Mouse (Mus musculus) thymus, adult 2 months (tissue): ENCODE measurements around the gene Exoc3l4. TPM values are rescaled to one million over a fixed set of nuclear protein-coding genes. Genes with fewer than 3 reads are reported as not detected.

Experiments used
- DNase-seq: peaks from one replicate; pipeline ENCODE4 v3.0.0; 2021
- H3K27ac ChIP-seq: fragments of 200-500 bp; 2 replicates; pipeline ENCODE4 v1.5.1; 2012; ENCODE audit warnings: low read length, control low read depth; ENCODE audit not compliant: control insufficient read depth, insufficient read depth
- H3K27me3 ChIP-seq: fragments of 200-500 bp; 2 replicates; pipeline ENCODE4 v1.6.1; 2012; ENCODE audit warnings: mild to moderate bottlenecking, low read length, moderate library complexity, mixed read lengths; ENCODE audit not compliant: control insufficient read depth, insufficient read depth
- H3K36me3 ChIP-seq: fragments of 200-500 bp; 2 replicates; pipeline ENCODE4 v1.6.1; 2012; ENCODE audit warnings: mild to moderate bottlenecking, low read length, moderate library complexity; ENCODE audit not compliant: control insufficient read depth, insufficient read depth
- H3K4me1 ChIP-seq: fragments of 200-500 bp; replicated peaks from 2 replicates; pipeline ENCODE4 v1.6.1; 2012; ENCODE audit warnings: low read length; ENCODE audit not compliant: control insufficient read depth, insufficient read depth
- H3K4me3 ChIP-seq: fragments of 200-500 bp; 2 replicates; pipeline ENCODE4 v1.5.1; 2012; ENCODE audit warnings: mild to moderate bottlenecking, low read length, control low read depth, moderate library complexity; ENCODE audit not compliant: control insufficient read depth, insufficient read depth
- CTCF ChIP-seq: fragments of 200-500 bp; IDR thresholded peaks from 2 replicates; pipeline ENCODE4 v1.5.1; 2012; ENCODE audit warnings: mild to moderate bottlenecking, control low read depth, low read length, moderate library complexity, borderline replicate concordance; ENCODE audit not compliant: control insufficient read depth, poor library complexity, insufficient read depth; ENCODE audit errors: extremely low read depth
- POLR2A ChIP-seq: fragments of 200-500 bp; IDR thresholded peaks from 2 replicates; pipeline ENCODE4 v1.6.1; 2012; ENCODE audit warnings: mild to moderate bottlenecking, low read length, control low read depth, moderate library complexity; ENCODE audit not compliant: control insufficient read depth, poor library complexity, insufficient read depth; ENCODE audit errors: extremely low read depth
- WGBS: fragments of 180-500 bp; shearing (Covaris S2); methylation state at CpG from one replicate; pipeline ENCODE4 v1.1.7; 2018; 5-methylcytosine and 5-hydroxymethylcytosine counted together
- polyA plus RNA-seq: library from polyadenylated mRNA; depleted of rRNA; stranded (reverse); fragments of >200 nt; gene quantifications from 2 replicates; pipeline ENCODE4 v1.2.3, GENCODE M21; 2012; rRNA removed

The Exoc3l4 gene
- polyA plus RNA-seq: 31.0 and 41.5 TPM in 2 replicates

DNA sequence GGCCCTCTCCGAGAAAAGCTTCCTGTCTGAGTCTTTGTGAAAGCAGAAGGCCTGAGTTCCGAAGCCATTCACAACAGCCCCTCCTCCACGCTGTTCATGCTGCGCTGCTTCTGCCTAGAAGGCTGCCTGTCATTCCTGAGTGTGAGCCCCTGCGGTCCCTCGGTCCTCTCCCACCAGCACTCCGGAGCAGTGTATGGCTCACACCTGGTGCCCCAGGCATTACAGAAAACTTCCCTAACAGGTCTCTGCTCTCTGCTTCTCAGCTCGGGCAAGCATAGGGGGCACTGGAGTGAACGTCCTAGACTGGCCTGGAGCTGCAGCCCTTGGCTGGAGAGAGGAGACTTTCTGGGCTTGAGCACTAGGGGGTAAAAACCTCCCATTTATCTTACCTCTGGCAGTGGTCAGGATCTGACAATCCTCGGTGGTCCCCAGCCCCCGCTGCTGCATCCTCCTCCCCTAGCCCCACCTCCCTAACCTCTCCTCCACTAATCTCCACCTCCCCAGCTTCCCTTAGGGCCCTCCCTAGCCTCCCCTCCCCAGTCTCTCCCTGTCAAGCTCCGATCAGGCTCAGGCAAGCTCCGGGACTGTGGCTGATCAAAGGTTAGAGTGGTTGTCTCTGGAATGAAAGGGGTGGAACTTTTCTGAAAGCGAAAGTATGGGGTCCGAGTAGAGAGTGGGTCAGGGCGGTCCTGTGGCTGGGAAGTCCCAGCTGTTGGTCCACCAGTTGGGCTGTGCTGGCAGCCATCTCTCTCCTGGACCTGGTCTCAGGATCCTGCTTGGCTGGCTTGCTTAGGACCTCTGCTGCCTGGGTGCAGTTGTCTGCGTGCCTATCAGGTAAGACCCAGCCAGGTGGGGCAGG, at the start of gene Exoc3l4:
Gene Exoc3l4 (plus strand): TSS at position 97 of the 859 bp plus-strand sequence.
- H3K27ac ChIP-seq: peak within 1 kb of the TSS; percentile 36; the same call in 1 of the 2 replicates
- H3K4me3 ChIP-seq: peak within 1 kb of the TSS; percentile 26
- DNase-seq: no peak
- TF ChIP-seq POLR2A: no peak
- TF ChIP-seq CTCF: no peak
- H3K4me1 ChIP-seq: 0 out of 2 replicates have a peak, but pooled peaks cover 5% of the 10 kb centered on the region
- H3K36me3 ChIP-seq: no peaks in the 10 kb centered on the region
- WGBS: 17% methylated on average over 17 of the region's 17 CpGs
- H3K27me3 ChIP-seq: no peaks in the 10 kb centered on the region; the same call in 1 of the 2 replicates

DNA sequence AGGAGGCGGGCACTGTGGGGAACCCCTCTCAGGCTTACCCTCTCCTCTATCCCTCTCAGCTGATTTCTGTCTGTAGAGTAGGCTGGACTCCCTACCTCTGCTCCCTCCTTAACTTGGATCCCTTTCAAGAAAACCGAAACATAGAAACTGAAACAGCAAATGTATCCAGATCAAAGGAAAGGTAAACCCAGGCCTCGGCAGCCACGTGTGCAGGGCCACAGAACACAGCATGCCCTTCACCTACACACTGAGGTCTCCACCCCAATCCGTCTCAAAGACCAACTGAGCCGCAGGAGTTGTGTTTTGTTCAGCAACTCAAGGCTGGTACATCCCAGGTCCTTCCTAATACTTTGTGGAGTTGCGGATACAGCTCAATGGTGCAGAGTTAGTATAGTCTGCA, 49.8 kb upstream of the Exoc3l4 start:
- no peak for DNase-seq
- Histone ChIP-seq H3K27me3 (no peaks in the 10 kb centered on the region), H3K36me3 (no peaks in the 10 kb centered on the region), H3K4me3 (no peak overlapping the region), H3K4me1 (no peaks in the 10 kb centered on the region; the same call in 1 of the 2 replicates), H3K27ac (no peak overlapping the region)
- 74% methylated on average over 7 of the region's 7 CpGs for WGBS
- TF ChIP-seq POLR2A: no peak
- no peak for TF ChIP-seq CTCF

DNA sequence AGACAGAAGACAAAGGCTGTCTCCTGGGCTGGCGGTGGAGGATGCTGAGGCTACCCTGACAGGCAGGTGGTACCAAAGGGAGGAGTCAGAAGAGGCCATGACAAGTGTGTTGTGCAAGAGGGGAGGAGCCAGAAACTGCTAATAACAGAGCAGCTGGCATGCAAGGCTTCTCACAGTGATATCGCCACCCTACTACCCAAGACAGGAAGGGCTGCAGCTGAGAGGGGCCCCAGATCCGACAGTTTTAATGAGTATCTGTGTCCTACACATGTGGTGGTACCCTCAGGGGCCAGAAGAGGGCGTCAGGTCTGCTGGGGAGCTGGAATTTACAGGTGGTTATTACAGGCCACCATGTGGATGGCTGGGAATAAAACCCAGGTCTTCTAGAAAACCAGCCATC, 46.6 kb upstream of the Exoc3l4 start:
- TF ChIP-seq POLR2A: no peak
- no peak for TF ChIP-seq CTCF
- H3K27me3 ChIP-seq: no peaks in the 10 kb centered on the region
- no peak overlapping the region for H3K27ac ChIP-seq
- H3K4me1 ChIP-seq: no peaks in the 10 kb centered on the region
- DNase-seq: no peak
- H3K36me3 ChIP-seq: no peaks in the 10 kb centered on the region
- 76% methylated on average over 4 of the region's 4 CpGs for WGBS
- no peak overlapping the region for H3K4me3 ChIP-seq

DNA sequence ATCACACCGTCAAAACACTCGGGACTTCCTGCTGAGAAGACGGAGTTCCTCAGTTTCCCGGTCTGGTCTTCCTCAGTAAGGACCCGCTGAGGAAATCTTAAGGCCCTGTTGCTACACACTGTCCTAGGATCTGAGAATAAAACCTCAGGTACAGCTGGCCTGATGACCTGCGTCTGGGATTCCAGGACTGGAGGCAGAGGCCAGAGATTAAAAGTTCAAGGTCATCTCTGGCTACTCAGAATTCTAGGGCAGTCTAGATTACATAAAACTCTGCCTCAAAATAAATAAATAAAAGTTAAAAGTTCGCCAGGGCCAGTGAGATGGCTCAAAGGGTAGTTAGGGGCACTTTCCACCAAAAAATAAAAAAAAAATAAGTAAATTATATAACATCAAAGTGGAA, 44.9 kb upstream of the Exoc3l4 start:
- no peaks in the 10 kb centered on the region for H3K36me3 ChIP-seq
- no peak overlapping the region for H3K4me3 ChIP-seq
- WGBS: 90% methylated on average over 7 of the region's 7 CpGs
- DNase-seq: no peak
- no peaks in the 10 kb centered on the region for H3K4me1 ChIP-seq
- peaks cover 3% of the 10 kb centered on the region; the same call in 1 of the 2 replicates for H3K27me3 ChIP-seq
- TF ChIP-seq CTCF (no peak), POLR2A (no peak)
- no peak overlapping the region for H3K27ac ChIP-seq

DNA sequence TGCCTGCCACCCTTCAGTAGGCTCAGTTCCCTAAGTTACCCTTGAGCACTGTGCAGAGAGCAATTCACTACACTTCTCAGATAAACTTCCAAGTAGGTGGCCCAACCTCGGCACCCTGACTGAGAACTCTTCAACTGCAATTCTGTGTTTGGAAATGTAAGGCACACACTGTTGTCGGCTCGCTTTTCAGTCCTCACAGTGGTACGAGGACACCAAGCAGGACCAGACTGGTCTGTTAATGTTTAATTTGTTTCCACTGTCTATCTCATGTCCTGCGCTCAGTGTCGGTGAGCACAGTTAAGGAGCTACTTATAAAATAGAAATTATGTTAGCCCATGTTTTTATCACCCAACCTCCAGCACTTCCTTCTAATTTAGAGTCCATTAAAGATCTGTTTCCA, 43.4 kb upstream of the Exoc3l4 start:
- no peak for DNase-seq
- peaks cover 4% of the 10 kb centered on the region; the same call in 1 of the 2 replicates for H3K27me3 ChIP-seq

DNA sequence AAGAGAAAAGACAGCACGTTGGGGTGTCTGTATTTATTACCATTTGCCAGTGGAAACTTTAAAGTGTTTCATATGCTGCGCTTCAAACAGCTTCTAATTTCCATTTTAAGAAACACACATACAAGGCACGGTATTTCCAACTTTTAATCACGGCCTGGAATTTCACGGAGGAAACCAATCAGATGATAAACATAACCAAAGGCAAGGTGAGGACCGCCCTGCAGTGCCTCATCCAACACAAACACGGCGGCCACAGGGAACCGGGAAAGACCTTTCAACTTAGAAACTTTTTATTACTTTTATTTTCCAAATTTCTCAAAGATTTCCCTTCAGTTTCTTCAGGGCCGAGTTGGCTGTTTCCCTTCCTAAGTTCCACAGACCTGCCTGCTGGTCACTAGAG, 42.1 kb upstream of the Exoc3l4 start:
- DNase-seq: no peak
- TF ChIP-seq POLR2A: no peak
- no peak for TF ChIP-seq CTCF
- Histone ChIP-seq H3K27me3 (peaks cover 8% of the 10 kb centered on the region; the same call in 1 of the 2 replicates), H3K4me1 (0 out of 2 replicates have a peak, but pooled peaks cover 4% of the 10 kb centered on the region), H3K36me3 (no peaks in the 10 kb centered on the region), H3K27ac (no peak overlapping the region), H3K4me3 (no peak overlapping the region)
- WGBS: 88% methylated on average over 10 of the region's 10 CpGs

More for the DNA sequence above, 43.4 kb upstream of the Exoc3l4 start:
- Histone ChIP-seq H3K4me1 (0 out of 2 replicates have a peak, but pooled peaks cover 4% of the 10 kb centered on the region), H3K4me3 (no peak overlapping the region), H3K27ac (no peak overlapping the region), H3K36me3 (no peaks in the 10 kb centered on the region)
- WGBS: 94% methylated on average over 6 of the region's 6 CpGs
- TF ChIP-seq CTCF: no peak
